Mouse (Mus musculus) embryonic fibroblast, embryonic 13.5 days (primary cell): ENCODE data around the gene Ttll6.

Source experiments
- CTCF ChIP-seq: IDR thresholded peaks from 2 replicates; pipeline ENCODE4 v1.5.1; 2011; ENCODE audit warnings: mild to moderate bottlenecking, control low read depth, low read length, moderate library complexity, borderline replicate concordance; ENCODE audit not compliant: insufficient read depth
- POLR2A ChIP-seq: IDR thresholded peaks from 2 replicates; pipeline ENCODE4 v1.6.1; 2011; ENCODE audit warnings: low read depth, mild to moderate bottlenecking, control low read depth, low read length, moderate library complexity

DNA sequence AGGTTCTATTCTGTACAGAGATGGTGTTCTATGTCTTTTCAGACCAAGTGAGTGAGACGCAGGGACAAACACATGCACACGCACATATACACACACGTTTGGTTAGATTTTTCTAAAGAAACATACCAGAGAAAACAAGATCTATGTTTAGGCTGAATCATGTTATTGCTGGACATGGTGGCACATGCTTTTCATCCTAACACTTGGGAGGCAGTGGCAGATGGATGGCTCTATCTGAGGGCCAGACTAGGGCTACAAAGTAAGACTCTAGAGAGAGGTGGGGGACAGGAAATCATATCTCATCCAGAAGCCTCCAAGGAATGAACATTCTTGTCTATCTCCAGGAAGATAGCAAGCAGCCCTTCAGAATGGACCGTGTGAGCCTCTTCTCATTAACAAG, 47.5 kb downstream of the Ttll6 start:
- TF ChIP-seq CTCF (no peak), POLR2A (no peak)
